Mouse (Mus musculus) bone marrow, adult 2 months (tissue): ENCODE measurements around the gene Plcxd3.

Experiments used
- CTCF ChIP-seq: fragments of 200-500 bp; IDR thresholded peaks from 2 replicates; pipeline ENCODE4 v1.5.1; 2011; ENCODE audit warnings: low read length, control low read depth; ENCODE audit not compliant: control insufficient read depth, insufficient read depth
- POLR2A ChIP-seq: fragments of 200-500 bp; IDR thresholded peaks from 2 replicates; pipeline ENCODE4 v1.6.1; 2011; ENCODE audit warnings: low read depth, mild to moderate bottlenecking, control low read depth, low read length, borderline replicate concordance; ENCODE audit not compliant: control insufficient read depth

- TF ChIP-seq POLR2A: no peak
- TF ChIP-seq CTCF: no peak
These were observed 139.4 kb downstream of the Plcxd3 start for GRCm38 (mm10) chr15:4514724-4515123.
